Mouse (Mus musculus): ENCODE measurements around the gene Ly6g6f.

GRCm38 (mm10) chr17:35061299-35061698 is 24.1 kb downstream of the Ly6g6f start:
- TF ChIP-seq CTCF (IDR thresholded peaks at IDR 0.05 in 2 of 3, conservative IDR thresholded peaks at IDR 0.05 in 1 of 3; ENCODE audit: control insufficient read depth in 1 of 3, insufficient read depth in 1 of 3, low read depth in 2 of 3, low read length in 3 of 3, poor library complexity in 1 of 3, severe bottlenecking in 1 of 3) (no peak), TCF12 (IDR thresholded peaks at IDR 0.05; ENCODE audit: low read depth, low read length) (no peak), POLR2A (IDR thresholded peaks at IDR 0.05; ENCODE audit: control insufficient read depth in 1 of 2, insufficient read depth in 1 of 2, low read depth in 1 of 2, low read length in 2 of 2, poor library complexity in 1 of 2) (no peak), CHD1 (IDR thresholded peaks at IDR 0.05; ENCODE audit: low read depth, low read length) (no peak), GATA1 (IDR thresholded peaks at IDR 0.05; ENCODE audit: low read depth, low read length) (no peak), USF2 (IDR thresholded peaks at IDR 0.05; ENCODE audit: borderline replicate concordance in 1 of 2, insufficient read depth in 1 of 2, low read depth in 1 of 2, low read length in 2 of 2) (no peak), ZC3H11A (IDR thresholded peaks at IDR 0.05; ENCODE audit: low read depth, low read length) (no peak), MAX (IDR thresholded peaks at IDR 0.05; ENCODE audit: low read length) (no peak), POLR2AphosphoS5 (IDR thresholded peaks at IDR 0.05; ENCODE audit: borderline replicate concordance, low read depth, low read length) (no peak), MYC (IDR thresholded peaks at IDR 0.05; ENCODE audit: low read depth, low read length) (no peak), UBTF (IDR thresholded peaks at IDR 0.05; ENCODE audit: borderline replicate concordance, insufficient read depth, low read depth, low read length) (no peak)
